Mouse (Mus musculus) forebrain, embryonic 12.5 days (tissue): ENCODE results near the gene Gm10490. TPM values are rescaled to one million over a fixed set of nuclear protein-coding genes. Genes with fewer than 3 reads are reported as not detected.
A peak's percentile ranks its signal among the peaks of the same experiment; 100 is the strongest.
"Not testable (repeated sequence)": the region's sequence is repeated elsewhere in the genome, so short reads cannot be mapped to it uniquely, and the experiment has no call there.

Experiments
- ATAC-seq: fragments of 200-750 bp; cut with Nextera tagmentation; 2 replicates; pipeline ENCODE4 v1.8.0; 2017; ENCODE audit warnings: moderate TSS enrichment; ENCODE audit not compliant: low FRiP score
- H3K27ac ChIP-seq: fragments of 300-500 bp; sonication (generic); 2 replicates; pipeline ENCODE4 v1.5.1; 2016; ENCODE audit warnings: mild to moderate bottlenecking
- H3K27me3 ChIP-seq: fragments of 300-500 bp; sonication (generic); 2 replicates; pipeline ENCODE4 v1.6.1; 2016; ENCODE audit warnings: mild to moderate bottlenecking
- H3K36me3 ChIP-seq: fragments of 300-500 bp; sonication (generic); replicated peaks from 2 replicates; pipeline ENCODE4 v1.6.1; 2016; ENCODE audit warnings: mild to moderate bottlenecking
- H3K4me1 ChIP-seq: fragments of 300-500 bp; sonication (generic); 2 replicates; pipeline ENCODE4 v1.6.1; 2016
- H3K4me2 ChIP-seq: fragments of 300-500 bp; sonication (generic); 2 replicates; pipeline ENCODE4 v1.6.1; 2016; ENCODE audit warnings: mild to moderate bottlenecking, moderate library complexity
- H3K4me3 ChIP-seq: fragments of 300-500 bp; sonication (generic); replicated peaks from 2 replicates; pipeline ENCODE4 v1.5.1; 2016; ENCODE audit warnings: mild to moderate bottlenecking
- H3K9ac ChIP-seq: fragments of 300-500 bp; sonication (generic); 2 replicates; pipeline ENCODE4 v1.6.1; 2016; ENCODE audit warnings: mild to moderate bottlenecking
- H3K9me3 ChIP-seq: fragments of 300-500 bp; sonication (generic); 2 replicates; pipeline ENCODE4 v1.6.1; 2016
- WGBS: fragments of 180-500 bp; shearing (Covaris S2); methylation state at CpG from one replicate; pipeline ENCODE4 v1.1.7; 2016; 5-methylcytosine and 5-hydroxymethylcytosine counted together
- polyA plus RNA-seq: library from polyadenylated mRNA; unstranded; fragments of >200 nt; fragmentation: Nextera tagmentation; extraction: Ambion mirVana; gene quantifications from 2 replicates; pipeline ENCODE4 v1.2.1, GENCODE M21; 2016

Gm10490 gene
- polyA plus RNA-seq, result not detected in 2 replicates

GRCm38 (mm10) chrX:7909242-7909641 lies at the start of gene Gm10490:
Gm10490 (plus strand) TSS chrX:7909542.
- not testable (repeated sequence) for H3K4me3 ChIP-seq, H3K9ac ChIP-seq, H3K4me2 ChIP-seq, H3K27me3 ChIP-seq, ATAC-seq, H3K9me3 ChIP-seq, H3K27ac ChIP-seq, H3K4me1 ChIP-seq
- peaks cover 10% of the 10 kb centered on the region for H3K36me3 ChIP-seq
- 94% methylated on average over 4 of the region's 4 CpGs for WGBS

- H3K9ac ChIP-seq, result no peak overlapping the region
- ATAC-seq, result no peak
- WGBS, result 81% methylated on average over 1 of the region's 1 CpGs
- H3K9me3 ChIP-seq, result no peaks in the 10 kb centered on the region
- H3K4me3 ChIP-seq, result no peak overlapping the region
- H3K4me2 ChIP-seq, result no peak overlapping the region
- no peak overlapping the region for H3K27ac ChIP-seq
- peaks cover 12% of the 10 kb centered on the region; the same call in 1 of the 2 replicates for H3K36me3 ChIP-seq
- H3K27me3 ChIP-seq, result no peaks in the 10 kb centered on the region
- no peaks in the 10 kb centered on the region for H3K4me1 ChIP-seq
Measured at GRCm38 (mm10) chrX:7863181-7863580, 46.2 kb upstream of the Gm10490 start.

GRCm38 (mm10) chrX:7864551-7864950 lies 44.8 kb upstream of the Gm10490 start:
- no peak overlapping the region for H3K27ac ChIP-seq
- H3K9me3 ChIP-seq, result no peaks in the 10 kb centered on the region
- H3K9ac ChIP-seq, result no peak overlapping the region
- peaks cover 9% of the 10 kb centered on the region; the same call in 1 of the 2 replicates for H3K36me3 ChIP-seq
- no peaks in the 10 kb centered on the region for H3K27me3 ChIP-seq
- no peak overlapping the region for H3K4me3 ChIP-seq
- ATAC-seq, result no peak
- H3K4me1 ChIP-seq, result peaks cover 1% of the 10 kb centered on the region; the same call in 1 of the 2 replicates
- no peak overlapping the region for H3K4me2 ChIP-seq
- WGBS, result 77% methylated on average over 3 of the region's 3 CpGs

- no peak overlapping the region for H3K27ac ChIP-seq
- no peak for ATAC-seq
- 88% methylated on average over 2 of the region's 2 CpGs for WGBS
- 0 out of 2 replicates have a peak, but pooled peaks cover 9% of the 10 kb centered on the region for H3K36me3 ChIP-seq
- no peaks in the 10 kb centered on the region for H3K9me3 ChIP-seq
- peaks cover 5% of the 10 kb centered on the region; the same call in 1 of the 2 replicates for H3K4me1 ChIP-seq
- no peak overlapping the region for H3K4me3 ChIP-seq
- H3K27me3 ChIP-seq, result no peaks in the 10 kb centered on the region
- H3K4me2 ChIP-seq, result no peak overlapping the region
- no peak overlapping the region for H3K9ac ChIP-seq
Measured at GRCm38 (mm10) chrX:7865343-7865742, 44.0 kb upstream of the Gm10490 start.

GRCm38 (mm10) chrX:7865786-7866185 lies 43.6 kb upstream of the Gm10490 start:
- WGBS, result 82% methylated on average over 2 of the region's 2 CpGs
- Histone ChIP-seq H3K27ac (no peak overlapping the region), H3K9ac (no peak overlapping the region)

GRCm38 (mm10) chrX:7867141-7867540 lies 42.2 kb upstream of the Gm10490 start:
- 0 out of 2 replicates have a peak, but pooled peaks cover 9% of the 10 kb centered on the region for H3K36me3 ChIP-seq
- no peak overlapping the region for H3K9ac ChIP-seq
- no peak overlapping the region for H3K4me2 ChIP-seq
- H3K9me3 ChIP-seq, result no peaks in the 10 kb centered on the region
- no peak overlapping the region for H3K4me3 ChIP-seq
- peaks cover 5% of the 10 kb centered on the region; the same call in 1 of the 2 replicates for H3K4me1 ChIP-seq
- WGBS, result 89% methylated on average over 1 of the region's 1 CpGs
- no peak overlapping the region for H3K27ac ChIP-seq
- no peak for ATAC-seq
- H3K27me3 ChIP-seq, result no peaks in the 10 kb centered on the region

More at GRCm38 (mm10) chrX:7865786-7866185, 43.6 kb upstream of the Gm10490 start:
- H3K36me3 ChIP-seq, result 0 out of 2 replicates have a peak, but pooled peaks cover 9% of the 10 kb centered on the region
- no peak overlapping the region for H3K4me3 ChIP-seq
- no peaks in the 10 kb centered on the region for H3K9me3 ChIP-seq
- no peaks in the 10 kb centered on the region for H3K27me3 ChIP-seq
- ATAC-seq, result no peak
- H3K4me1 ChIP-seq, result peaks cover 5% of the 10 kb centered on the region; the same call in 1 of the 2 replicates
- H3K4me2 ChIP-seq, result no peak overlapping the region

GRCm38 (mm10) chrX:7868506-7868905 lies 40.8 kb upstream of the Gm10490 start:
- Histone ChIP-seq H3K27me3 (no peaks in the 10 kb centered on the region), H3K4me1 (peaks cover 5% of the 10 kb centered on the region; the same call in 1 of the 2 replicates), H3K4me2 (no peak overlapping the region), H3K4me3 (no peak overlapping the region), H3K27ac (no peak overlapping the region), H3K9ac (no peak overlapping the region), H3K9me3 (no peaks in the 10 kb centered on the region), H3K36me3 (peaks cover 10% of the 10 kb centered on the region; the same call in 1 of the 2 replicates)
- ATAC-seq, result no peak
- 44% methylated on average over 2 of the region's 2 CpGs for WGBS

- no peak for ATAC-seq
Measured at GRCm38 (mm10) chrX:7869826-7870225, 39.5 kb upstream of the Gm10490 start.

GRCm38 (mm10) chrX:7878007-7878419 lies 31.3 kb upstream of the Gm10490 start, which contains the start of gene Pim2:
Pim2 (plus strand) TSS chrX:7878262.
- H3K9ac ChIP-seq, result peak within 1 kb of the TSS; percentile 56
- no peaks in the 10 kb centered on the region for H3K9me3 ChIP-seq
- WGBS, result 23% methylated on average over 37 of the region's 38 CpGs
- H3K4me2 ChIP-seq, result peak within 1 kb of the TSS; percentile 88
- H3K27me3 ChIP-seq, result no peaks in the 10 kb centered on the region
- H3K4me1 ChIP-seq, result peaks cover 10% of the 10 kb centered on the region
- H3K4me3 ChIP-seq, result peak within 1 kb of the TSS; percentile 47
- H3K36me3 ChIP-seq, result peaks cover 8% of the 10 kb centered on the region
- no peak within 1 kb of the TSS for H3K27ac ChIP-seq
- peak; percentile 91 for ATAC-seq

More at GRCm38 (mm10) chrX:7869826-7870225, 39.5 kb upstream of the Gm10490 start:
- Histone ChIP-seq H3K9ac (no peak overlapping the region), H3K27me3 (no peaks in the 10 kb centered on the region), H3K9me3 (no peaks in the 10 kb centered on the region), H3K4me1 (peaks cover 5% of the 10 kb centered on the region; the same call in 1 of the 2 replicates), H3K4me2 (no peak overlapping the region), H3K4me3 (no peak overlapping the region), H3K36me3 (peaks cover 17% of the 10 kb centered on the region), H3K27ac (no peak overlapping the region)
- WGBS, result 25% methylated on average over 3 of the region's 3 CpGs

GRCm38 (mm10) chrX:7878495-7878894 lies 30.8 kb upstream of the Gm10490 start:
- WGBS, result 19% methylated on average over 21 of the region's 21 CpGs
- no peak; the same call in 1 of the 2 replicates for ATAC-seq
- H3K4me2 ChIP-seq, result peak overlapping the region; percentile 88
- H3K27me3 ChIP-seq, result no peaks in the 10 kb centered on the region
- peaks cover 10% of the 10 kb centered on the region for H3K4me1 ChIP-seq
- no peak overlapping the region for H3K27ac ChIP-seq
- no peaks in the 10 kb centered on the region for H3K9me3 ChIP-seq
- peaks cover 7% of the 10 kb centered on the region for H3K36me3 ChIP-seq
- H3K9ac ChIP-seq, result peak overlapping the region; percentile 56
- H3K4me3 ChIP-seq, result peak overlapping the region; percentile 47

GRCm38 (mm10) chrX:7879819-7880218 lies 29.5 kb upstream of the Gm10490 start:
- ATAC-seq, result peak; percentile 59
- Histone ChIP-seq H3K4me1 (peaks cover 12% of the 10 kb centered on the region), H3K4me2 (peak overlapping the region; percentile 88), H3K9ac (no peak overlapping the region; the same call in 1 of the 2 replicates), H3K27ac (no peak overlapping the region), H3K36me3 (no peaks in the 10 kb centered on the region), H3K27me3 (no peaks in the 10 kb centered on the region), H3K4me3 (0 out of 2 replicates have a peak overlapping the region, but pooled peaks have one; percentile 8), H3K9me3 (no peaks in the 10 kb centered on the region)
- WGBS, result 17% methylated on average over 10 of the region's 11 CpGs

- no peaks in the 10 kb centered on the region for H3K9me3 ChIP-seq
- H3K27ac ChIP-seq, result peak within 1 kb of the TSS; percentile 83
- H3K9ac ChIP-seq, result peak within 1 kb of the TSS; percentile 44
- peak within 1 kb of the TSS; percentile 57 for H3K4me3 ChIP-seq
- 16% methylated on average over 49 of the region's 49 CpGs for WGBS
- peak; percentile 87 for ATAC-seq
- H3K36me3 ChIP-seq, result 0 out of 2 replicates have a peak, but pooled peaks cover 5% of the 10 kb centered on the region
- peaks cover 14% of the 10 kb centered on the region for H3K4me1 ChIP-seq
- H3K27me3 ChIP-seq, result no peaks in the 10 kb centered on the region
- peak within 1 kb of the TSS; percentile 59 for H3K4me2 ChIP-seq
Measured at GRCm38 (mm10) chrX:7883841-7884567, 25.3 kb upstream of the Gm10490 start, which contains the start of gene Slc35a2. Slc35a2 (plus strand) TSS chrX:7884028.
